27 mouse cellular contexts compared by ENCODE assay signal in genomic region chr16:44252735-44253134, GRCm38 (mm10).
"Had no signal": no experiment of that assay in that cellular context is flagged by ENCODE, and none has a peak within 500 bp of the region (broad histone marks: within the 10 kb centered on the region; RNA-seq: fewer than 3 reads in every experiment).

No protein-coding gene starts in this region.

- H3K36me3 ChIP-seq: heart, embryonic 13.5 days; heart, embryonic 15.5 days; hindbrain, embryonic 13.5 days; hindbrain, embryonic 15.5 days; kidney, embryonic 15.5 days; limb, embryonic 13.5 days; limb, embryonic 15.5 days; liver, embryonic 13.5 days had no signal

- H3K4me2 ChIP-seq: heart, embryonic 11.5 days; heart, embryonic 13.5 days; heart, embryonic 15.5 days; hindbrain, embryonic 13.5 days; hindbrain, embryonic 15.5 days; kidney, embryonic 15.5 days; limb, embryonic 13.5 days; limb, embryonic 15.5 days; liver, embryonic 11.5 days; liver, embryonic 13.5 days had no signal

- DNase-seq: gastrocnemius, adult 2 months; gastrocnemius, postnatal 10 days; gastrocnemius, postnatal 25 days; heart, adult 2 months; heart, postnatal 14 days; heart, postnatal 36 days; kidney, adult 11 months; kidney, adult 2 months; kidney, adult 9 months; kidney, postnatal 14 days; kidney, postnatal 36 days; layer of hippocampus, adult 9-11 months; layer of hippocampus, postnatal 36 days; left cerebral cortex, postnatal 4 days; liver, embryonic 13.5 days had no signal

- H3K9me3 ChIP-seq: heart, embryonic 13.5 days; heart, embryonic 15.5 days; hindbrain, embryonic 13.5 days; hindbrain, embryonic 15.5 days; kidney, embryonic 15.5 days; limb, embryonic 15.5 days; liver, embryonic 13.5 days had no signal

- H3K4me1 ChIP-seq: hindbrain, embryonic 13.5 days; hindbrain, embryonic 15.5 days; kidney, embryonic 15.5 days; limb, embryonic 13.5 days; limb, embryonic 15.5 days; liver, embryonic 13.5 days had no signal

- H3K27ac ChIP-seq: gastrocnemius, adult 2 months; heart, adult 2 months; heart, embryonic 13.5 days; heart, embryonic 15.5 days; hindbrain, embryonic 13.5 days; hindbrain, embryonic 15.5 days; hindbrain, postnatal 0 days; kidney, embryonic 15.5 days; kidney, postnatal 0 days; limb, embryonic 13.5 days; limb, embryonic 15.5 days; liver, embryonic 13.5 days had no signal

- H3K9ac ChIP-seq: heart, embryonic 13.5 days; heart, embryonic 15.5 days; hindbrain, embryonic 13.5 days; hindbrain, embryonic 15.5 days; kidney, embryonic 15.5 days; limb, embryonic 13.5 days; limb, embryonic 15.5 days; liver, embryonic 13.5 days had no signal

- H3K4me3 ChIP-seq: gastrocnemius, adult 2 months; heart, adult 2 months; heart, embryonic 13.5 days; heart, embryonic 15.5 days; hindbrain, embryonic 13.5 days; hindbrain, embryonic 15.5 days; kidney, embryonic 15.5 days; limb, embryonic 13.5 days; limb, embryonic 15.5 days; liver, embryonic 13.5 days had no signal

- ATAC-seq: hindbrain, postnatal 0 days; intestine, embryonic 16.5 days had no signal

- H3K27me3 ChIP-seq: heart, embryonic 13.5 days; heart, embryonic 15.5 days; hindbrain, embryonic 13.5 days; hindbrain, embryonic 15.5 days; kidney, embryonic 15.5 days; limb, embryonic 15.5 days; liver, embryonic 13.5 days had no signal
